Mouse (Mus musculus): Measurements from ENCODE around the gene Ccl22. TPM values are rescaled to one million over a fixed set of nuclear protein-coding genes. Genes with fewer than 3 reads are reported as not detected.

The Ccl22 gene
- not detected for total RNA-seq (2021)
- long read RNA-seq, experiment 1: 0 reads
- long read RNA-seq, experiment 2: 0 reads

- no peak for DNase-seq
Measured at GRCm38 (mm10) chr8:94745476-94746184, at the start of gene Ccl22. Ccl22 (plus strand) TSS chr8:94745590.

- peak; percentile 37 to 57 for DNase-seq
Measured at GRCm38 (mm10) chr8:94695994-94696384, 49.4 kb upstream of the Ccl22 start, which contains the start of gene Pllp. Pllp (minus strand) TSS chr8:94696278.

- DNase-seq: no peak
Measured at GRCm38 (mm10) chr8:94696566-94696965, 48.8 kb upstream of the Ccl22 start.

GRCm38 (mm10) chr8:94697956-94698355 lies 47.4 kb upstream of the Ccl22 start:
- DNase-seq: no peak

DNA sequence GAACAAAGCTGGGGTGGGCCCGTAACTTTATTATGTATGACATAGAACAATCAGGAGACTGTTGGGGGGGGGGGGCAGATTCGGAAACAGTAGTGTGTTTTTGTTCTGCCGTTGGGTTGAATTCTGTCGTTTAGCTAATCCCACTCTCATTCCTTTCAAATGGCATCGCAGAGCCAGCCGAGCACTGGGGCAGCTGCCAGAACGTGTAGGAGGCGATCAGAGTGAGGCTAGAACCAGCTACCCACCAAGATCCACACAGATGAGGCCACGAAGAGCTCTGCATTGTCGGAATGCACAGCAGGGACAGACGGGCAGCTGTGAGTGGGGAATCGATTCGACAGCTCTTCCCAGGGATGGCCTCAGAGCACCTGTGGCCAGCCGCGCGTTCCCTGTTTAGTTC lies 46.0 kb upstream of the Ccl22 start:
- no peak for DNase-seq

- no peak for DNase-seq
Measured at GRCm38 (mm10) chr8:94700421-94700935, 44.9 kb upstream of the Ccl22 start.

GRCm38 (mm10) chr8:94702156-94702555 lies 43.2 kb upstream of the Ccl22 start:
- no peak for DNase-seq

GRCm38 (mm10) chr8:94702844-94703813 lies 42.3 kb upstream of the Ccl22 start:
- DNase-seq: peak; percentile 79 to 89

DNA sequence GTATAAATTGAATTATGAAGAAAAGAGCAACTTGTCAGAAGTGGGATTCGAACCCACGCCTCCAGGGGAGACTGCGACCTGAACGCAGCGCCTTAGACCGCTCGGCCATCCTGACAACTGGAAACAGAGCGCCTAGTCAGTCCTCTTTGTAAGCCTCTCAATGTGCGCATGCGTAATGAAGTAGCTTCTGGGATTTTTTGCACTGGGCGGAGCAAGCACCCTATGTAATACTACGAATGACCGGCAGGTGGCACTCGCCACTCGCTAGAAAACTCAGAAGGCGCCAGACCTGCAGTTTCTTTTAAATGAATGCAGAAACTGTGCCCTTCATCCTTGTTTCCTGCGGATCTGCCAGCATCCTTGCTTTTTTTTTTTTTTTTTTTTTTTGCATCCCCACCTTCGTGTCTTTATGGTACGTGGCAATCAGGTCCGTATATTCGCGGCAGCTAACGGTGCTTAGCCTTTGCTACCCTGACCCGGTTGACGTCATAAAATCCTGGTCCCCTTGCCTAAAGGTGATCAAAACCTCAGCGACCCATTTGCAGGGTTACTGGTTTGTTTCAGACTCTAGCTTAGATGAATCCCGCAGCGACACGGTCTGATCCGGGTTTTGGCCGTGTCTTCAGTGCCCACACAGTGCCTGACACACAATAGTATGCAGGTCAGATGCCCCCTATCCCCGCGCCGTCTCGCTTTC lies 41.3 kb upstream of the Ccl22 start:
- DNase-seq: peak; percentile 92 to 94

GRCm38 (mm10) chr8:94704669-94704984 lies 40.8 kb upstream of the Ccl22 start:
- DNase-seq: no peak

DNA sequence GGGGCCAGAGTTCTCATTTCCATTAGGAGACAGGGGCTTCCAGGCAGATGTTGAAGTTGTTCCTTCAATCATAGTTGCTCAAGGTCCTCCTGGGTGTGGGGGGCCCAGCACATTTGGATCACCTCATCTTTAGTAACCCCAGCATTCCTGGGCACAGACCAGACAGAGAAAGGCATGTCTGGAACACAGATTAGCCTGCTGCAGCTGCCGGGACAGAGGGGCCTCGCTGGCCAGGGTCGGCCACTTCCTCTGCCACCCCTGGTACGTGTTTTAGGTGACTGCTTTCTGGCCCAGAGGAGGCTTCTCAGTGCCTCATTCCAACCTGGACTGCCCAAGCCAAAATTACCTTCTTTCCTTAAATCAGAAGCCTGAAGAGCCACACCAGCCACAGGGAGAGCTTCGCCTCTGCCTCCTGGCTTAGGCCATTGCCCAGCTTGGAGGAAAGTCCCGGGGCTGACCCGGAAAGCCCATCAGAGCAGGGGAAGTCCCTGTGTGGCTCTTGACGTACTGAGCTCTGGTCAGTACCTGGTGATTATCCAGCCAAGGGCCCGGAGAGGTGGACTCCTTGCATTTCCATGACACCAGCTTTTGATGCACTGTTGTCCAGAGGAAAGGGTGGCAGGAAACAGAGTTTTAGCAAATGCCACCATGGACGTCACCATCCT lies 39.7 kb upstream of the Ccl22 start:
- no peak for DNase-seq

DNA sequence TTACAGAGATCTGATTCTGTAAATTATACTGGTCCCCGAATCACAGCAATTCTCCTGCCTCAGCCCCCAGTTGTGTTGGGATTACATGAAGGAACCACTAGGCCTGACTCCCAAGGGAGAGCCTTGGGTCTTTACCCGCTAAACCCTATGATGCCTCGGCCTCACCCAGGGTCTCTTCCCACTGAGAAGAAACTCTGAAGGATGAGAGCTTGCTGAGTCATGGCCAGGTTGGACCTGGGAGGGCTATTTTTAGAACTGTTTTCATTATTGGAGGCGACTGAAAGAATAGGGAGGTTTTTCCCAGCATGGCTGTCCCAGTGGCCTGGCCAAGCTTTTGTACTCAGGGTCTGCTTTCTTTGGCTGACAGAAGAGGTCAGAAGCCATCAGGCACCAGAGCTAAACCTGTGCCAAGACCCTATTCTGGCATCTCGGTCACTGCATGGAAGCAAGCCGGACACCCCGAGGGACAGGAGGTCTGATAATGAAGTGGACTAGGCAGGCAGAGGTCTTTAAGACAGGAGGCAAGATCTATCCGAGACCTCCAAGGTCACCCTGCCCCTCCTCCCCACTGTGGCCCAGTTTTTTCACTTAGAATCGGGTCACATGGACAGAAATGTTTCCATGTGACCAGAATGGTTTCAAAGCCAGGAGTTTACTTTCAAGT lies 38.5 kb upstream of the Ccl22 start:
- peak; percentile 64 to 75 for DNase-seq

- DNase-seq: no peak
Measured at GRCm38 (mm10) chr8:94710336-94710735, 35.1 kb upstream of the Ccl22 start.

GRCm38 (mm10) chr8:94711160-94711718 lies 34.2 kb upstream of the Ccl22 start:
- peak in 1 of 2 experiments; percentile 17 for DNase-seq

DNA sequence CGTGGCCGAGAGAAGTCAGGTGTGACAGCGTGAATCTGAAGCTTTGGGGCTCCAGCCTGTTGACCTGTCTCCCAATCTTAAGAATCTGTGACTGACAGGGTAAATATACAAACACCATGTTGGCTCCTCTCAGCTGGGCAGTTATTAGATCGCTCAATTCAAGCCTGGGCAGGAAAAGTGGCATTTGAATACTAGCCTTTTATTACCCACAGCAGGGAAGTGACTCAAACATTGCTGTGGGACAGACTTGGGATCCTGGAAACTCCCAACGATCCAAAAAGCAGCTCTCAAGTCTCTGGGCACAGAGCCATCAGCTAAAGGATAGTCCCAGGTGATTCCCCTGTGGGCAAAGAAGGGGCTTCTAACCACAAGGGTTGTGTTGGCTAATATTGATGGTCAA lies 30.8 kb upstream of the Ccl22 start:
- DNase-seq: no peak

- peak; percentile 7 to 32 for DNase-seq
Measured at GRCm38 (mm10) chr8:94715871-94716270, 29.5 kb upstream of the Ccl22 start.

DNA sequence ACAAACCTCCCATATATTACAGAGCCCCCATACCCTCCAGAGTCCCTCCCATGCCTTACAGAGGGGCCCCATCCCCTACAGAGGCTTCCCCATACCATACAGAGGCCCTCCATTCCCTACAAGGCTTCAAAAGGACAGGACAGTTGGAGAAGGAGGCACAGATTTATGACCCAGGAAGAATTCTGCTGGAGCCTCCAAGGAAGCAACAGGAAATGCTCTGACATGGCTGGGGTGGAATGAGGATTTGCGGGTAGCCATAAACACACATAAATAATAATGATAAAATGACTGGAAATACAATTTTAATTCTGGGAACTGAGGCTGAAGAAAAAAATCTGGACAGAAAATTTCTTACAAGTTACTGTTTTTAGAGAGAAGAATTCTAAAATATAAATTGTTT lies 28.5 kb upstream of the Ccl22 start:
- DNase-seq: no peak

GRCm38 (mm10) chr8:94725998-94726397 lies 19.4 kb upstream of the Ccl22 start:
- DNase-seq: no peak

GRCm38 (mm10) chr8:94729301-94729700 lies 16.1 kb upstream of the Ccl22 start:
- DNase-seq: no peak

DNA sequence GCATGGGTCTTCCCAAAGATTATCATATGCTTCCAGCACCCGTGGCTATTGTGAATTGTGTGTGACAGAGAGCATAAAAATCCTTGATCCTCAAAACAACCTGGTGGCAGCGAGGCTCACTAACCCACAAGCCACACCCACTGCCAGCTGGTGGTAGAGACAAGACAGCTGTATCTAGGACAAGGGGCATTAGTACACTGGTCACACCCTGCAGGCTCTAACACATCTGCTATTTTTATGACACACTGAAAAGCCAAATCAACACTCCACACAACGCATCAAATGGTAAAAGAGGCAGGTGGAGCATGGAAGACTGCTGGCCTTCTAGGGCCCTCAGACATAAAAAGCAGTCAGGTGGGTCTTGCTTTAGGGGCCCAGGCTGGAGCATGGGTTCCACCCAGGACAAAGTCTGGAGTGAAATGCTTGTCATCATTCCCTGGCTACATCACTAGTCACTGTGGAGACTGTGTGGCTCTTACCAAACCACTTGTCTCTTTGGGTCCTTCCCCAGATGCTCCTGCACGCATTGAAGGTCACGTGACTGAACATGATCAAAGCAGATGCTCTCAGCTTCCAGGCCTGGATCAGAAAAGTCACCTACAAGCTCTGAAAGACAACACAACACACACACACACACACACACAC lies 11.4 kb upstream of the Ccl22 start:
- no peak for DNase-seq

Measured in adrenal gland, postnatal 36 days (tissue).